Mouse (Mus musculus): Measurements from ENCODE around the gene Dcp1a. TPM values are rescaled to one million over a fixed set of nuclear protein-coding genes. Genes with fewer than 3 reads are reported as not detected.
"Not testable (repeated sequence)": the region's sequence is repeated elsewhere in the genome, so short reads cannot be mapped to it uniquely, and the experiment has no call there.

Dcp1a gene
- polyA plus RNA-seq, 1 experiment = 22.5 TPM

DNA sequence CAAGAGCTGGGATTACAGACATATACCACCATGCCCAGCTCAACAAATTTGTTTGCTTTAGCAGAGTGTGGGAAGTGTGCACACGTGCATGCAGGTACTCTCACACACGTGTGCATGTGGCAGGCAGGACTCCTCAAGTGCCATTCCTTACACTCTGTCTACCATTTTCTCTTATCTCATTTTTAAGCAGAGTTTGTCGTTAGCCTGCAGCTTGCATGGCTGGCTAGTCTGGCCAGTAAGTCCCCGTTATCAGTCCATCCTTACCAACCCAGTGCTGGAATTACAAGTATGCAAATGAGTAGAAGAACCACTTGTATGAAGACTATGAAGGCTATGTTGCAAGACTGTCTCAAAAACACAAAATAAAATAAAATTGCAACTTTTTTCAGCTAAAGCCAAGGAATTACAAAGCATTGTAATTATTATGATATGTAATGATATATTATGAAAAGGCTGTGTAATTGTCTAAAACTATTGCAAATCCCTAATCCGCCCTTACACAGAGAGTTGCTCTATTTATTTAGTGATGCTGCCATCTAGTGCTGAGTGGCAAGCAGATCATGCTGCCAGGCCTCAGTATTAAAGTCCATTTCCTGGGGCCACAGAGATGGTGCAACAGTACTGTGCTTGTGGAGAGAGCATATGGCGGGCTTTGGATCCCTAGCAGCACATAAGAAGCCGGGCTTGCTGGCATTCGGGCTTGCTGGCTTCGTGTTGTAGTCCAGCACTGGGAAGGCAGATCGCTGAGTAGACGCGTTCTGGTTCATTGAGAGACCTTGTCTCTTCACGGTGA lies 36.8 kb downstream of the Dcp1a start:
- WGBS = 82% methylated on average over 13 of the region's 13 CpGs
- no peak for DNase-seq (ENCODE audit: low read depth, low spot score)

DNA sequence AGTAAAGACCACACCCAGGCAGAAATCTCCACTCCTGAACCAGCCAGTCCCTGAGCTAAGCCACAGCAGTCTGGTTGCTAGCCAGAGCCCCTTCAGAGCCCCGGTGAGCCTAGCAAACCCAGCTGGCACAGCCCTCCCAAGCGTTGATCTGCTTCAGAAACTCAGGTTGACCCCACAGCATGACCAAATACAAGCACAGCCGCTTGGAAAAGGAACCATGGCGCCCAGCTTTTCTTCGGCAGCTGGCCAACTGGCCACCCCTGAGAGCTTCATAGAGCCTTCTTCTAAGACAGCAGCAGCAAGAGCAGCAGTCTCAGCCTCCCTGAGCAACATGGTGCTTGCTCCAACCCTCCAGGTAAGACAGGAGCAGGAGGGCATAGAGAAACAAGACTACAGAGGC lies 40.0 kb downstream of the Dcp1a start:
- no peak for DNase-seq (ENCODE audit: low read depth, low spot score)
- 91% methylated on average over 5 of the region's 5 CpGs for WGBS

DNA sequence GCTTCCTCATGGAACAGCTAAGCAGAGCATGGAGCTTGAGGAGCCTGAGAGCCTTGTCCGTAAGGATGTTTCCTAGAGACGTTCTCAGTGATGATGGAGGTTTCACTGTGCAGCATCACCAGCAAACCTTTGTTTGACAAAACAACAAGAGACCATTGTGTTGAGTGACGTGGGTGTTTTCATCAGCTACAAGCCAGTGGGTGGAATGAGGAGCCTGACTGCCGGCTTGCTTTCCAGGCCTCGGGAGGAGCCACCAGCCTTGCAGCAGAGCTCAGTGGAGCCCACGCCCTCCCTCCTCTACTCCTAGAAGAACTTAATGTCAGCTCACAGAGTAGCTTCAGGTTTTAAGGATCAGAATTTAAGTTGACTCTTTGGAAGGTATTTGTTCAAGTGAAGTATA lies 44.0 kb downstream of the Dcp1a start:
- WGBS = 80% methylated on average over 6 of the region's 6 CpGs
- no peak for DNase-seq (ENCODE audit: low read depth, low spot score)

DNA sequence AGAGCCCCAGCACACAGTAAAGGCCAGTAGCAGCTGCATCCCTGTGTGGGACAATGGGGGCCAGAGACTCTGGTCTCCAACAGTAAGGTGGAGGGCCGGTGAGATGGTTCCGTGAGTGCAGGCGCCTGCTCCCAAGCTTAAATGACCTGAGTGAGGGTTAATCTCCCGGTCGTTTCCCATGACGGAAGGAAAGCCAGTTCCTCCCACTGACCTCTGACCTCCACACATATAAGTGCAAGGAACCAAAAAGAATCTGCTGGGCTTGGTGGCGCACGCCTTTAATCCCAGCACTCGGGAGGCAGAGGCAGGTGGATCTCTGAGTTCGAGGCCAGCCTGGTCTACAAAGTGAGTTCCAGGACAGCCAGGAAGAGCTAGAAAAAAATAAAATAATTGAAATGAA lies 49.1 kb downstream of the Dcp1a start:
- 88% methylated on average over 10 of the region's 10 CpGs for WGBS
- DNase-seq (ENCODE audit: low read depth, low spot score) = no peak

DNA sequence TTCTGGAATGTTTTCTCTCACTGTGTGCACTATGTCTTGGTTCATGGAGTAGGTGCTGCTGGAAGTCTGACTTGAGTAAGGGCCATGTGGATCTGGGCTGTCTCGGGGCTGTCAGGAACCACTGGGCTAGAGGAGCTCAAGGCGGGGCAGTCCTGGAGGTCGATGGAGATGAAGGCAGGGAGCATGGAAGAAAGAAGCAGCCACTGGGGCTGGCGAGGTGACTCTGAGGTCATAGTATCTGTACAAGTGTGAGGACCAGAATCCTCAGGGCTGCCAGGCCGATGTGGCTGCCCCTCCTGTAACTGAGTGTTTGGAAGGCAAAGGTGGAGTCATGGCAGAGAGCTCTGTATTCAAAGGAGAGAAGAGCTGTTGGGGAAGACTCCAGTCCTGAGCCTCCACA lies 49.6 kb downstream of the Dcp1a start:
- DNase-seq (ENCODE audit: low read depth, low spot score) = no peak
- WGBS = 84% methylated on average over 5 of the region's 5 CpGs

DNA sequence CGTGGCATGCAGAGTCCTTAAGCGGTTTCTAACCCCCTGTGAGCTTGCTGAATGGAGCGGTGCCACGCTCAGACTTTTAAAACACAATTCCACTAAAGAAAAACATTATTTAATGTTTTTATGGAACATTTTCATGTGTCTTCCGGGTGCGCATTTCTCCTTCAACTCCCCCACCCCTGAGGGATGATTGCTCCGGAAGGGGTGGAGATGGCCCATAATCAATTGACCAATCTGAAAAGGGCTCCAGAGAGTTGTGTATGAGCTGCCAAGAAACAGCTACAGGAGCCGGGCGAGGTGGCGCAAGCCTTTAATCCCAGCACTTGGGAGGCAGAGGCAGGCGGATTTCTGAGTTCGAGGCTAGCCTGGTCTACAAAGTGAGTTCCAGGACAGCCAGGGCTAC lies 50.1 kb downstream of the Dcp1a start:
- WGBS = 94% methylated on average over 12 of the region's 12 CpGs
- DNase-seq (ENCODE audit: low read depth, low spot score) = no peak

DNA sequence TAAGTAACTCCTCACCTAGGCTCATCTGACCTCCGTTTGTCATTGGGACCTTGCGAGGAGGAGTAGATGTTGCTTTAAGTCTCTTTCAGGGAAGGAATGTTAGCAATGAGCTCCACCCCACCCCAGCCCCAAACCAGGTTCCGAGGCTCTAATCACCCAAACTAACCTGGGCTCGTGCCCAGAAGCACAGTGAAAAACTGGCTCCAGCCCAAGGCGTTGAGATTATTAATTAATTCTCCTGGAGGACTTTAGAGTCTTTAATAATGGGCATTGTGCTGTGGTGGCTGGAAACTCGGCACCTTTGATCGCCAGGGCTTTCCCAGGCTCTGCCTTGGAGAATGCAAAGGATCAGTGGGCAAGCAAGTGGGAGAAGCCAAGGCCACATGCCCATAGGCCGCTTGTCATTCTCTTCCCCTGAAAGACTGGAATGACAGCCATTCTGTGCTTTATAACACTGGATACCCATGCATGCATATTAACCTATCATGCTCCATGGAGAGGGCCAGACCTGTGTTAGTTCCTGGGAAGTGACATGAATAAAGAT lies 51.5 kb downstream of the Dcp1a start:
- WGBS = 55% methylated on average over 8 of the region's 8 CpGs
- no peak for DNase-seq (ENCODE audit: low read depth, low spot score)

DNA sequence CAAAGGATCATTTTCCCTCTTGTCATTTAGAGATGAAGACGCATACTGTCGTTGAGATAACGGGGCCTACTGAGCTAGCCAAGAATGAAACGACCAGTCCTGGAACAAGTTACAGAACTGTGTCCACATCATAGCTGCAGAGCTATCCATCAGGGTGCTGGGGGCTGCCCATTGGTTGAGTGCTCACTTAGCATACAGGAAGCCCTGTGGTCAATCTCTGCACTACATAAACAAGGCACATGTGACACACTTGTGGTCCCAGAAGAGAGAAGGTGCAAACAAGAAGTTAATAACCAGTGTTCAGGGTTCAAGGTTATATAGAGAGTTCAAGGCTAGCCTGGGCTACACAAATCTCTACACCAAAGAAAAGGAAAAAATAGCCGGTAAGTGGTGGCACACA lies 52.1 kb downstream of the Dcp1a start:
- no peak for DNase-seq (ENCODE audit: low read depth, low spot score)
- WGBS = 80% methylated on average over 5 of the region's 5 CpGs

DNA sequence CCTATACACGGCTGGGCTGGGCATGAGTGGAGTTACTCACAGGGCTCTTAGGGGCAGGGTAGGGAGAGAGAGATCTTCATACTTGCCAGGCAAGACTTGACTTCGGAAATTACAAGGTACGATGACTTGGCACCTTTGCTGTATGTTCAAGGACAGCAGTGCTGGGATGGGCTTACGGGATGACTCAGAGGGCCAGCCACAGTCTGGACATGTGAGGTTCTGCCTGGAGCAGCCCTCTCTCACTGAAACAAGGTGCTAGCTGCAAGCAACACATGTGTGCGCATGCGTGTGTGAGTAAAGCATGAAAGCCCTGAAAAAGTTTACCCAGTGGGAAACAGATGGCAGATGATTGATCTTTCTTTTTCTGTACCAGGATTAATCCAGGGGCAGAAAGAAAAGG lies 52.6 kb downstream of the Dcp1a start:
- DNase-seq (ENCODE audit: low read depth, low spot score) = no peak
- WGBS = 64% methylated on average over 6 of the region's 6 CpGs

DNA sequence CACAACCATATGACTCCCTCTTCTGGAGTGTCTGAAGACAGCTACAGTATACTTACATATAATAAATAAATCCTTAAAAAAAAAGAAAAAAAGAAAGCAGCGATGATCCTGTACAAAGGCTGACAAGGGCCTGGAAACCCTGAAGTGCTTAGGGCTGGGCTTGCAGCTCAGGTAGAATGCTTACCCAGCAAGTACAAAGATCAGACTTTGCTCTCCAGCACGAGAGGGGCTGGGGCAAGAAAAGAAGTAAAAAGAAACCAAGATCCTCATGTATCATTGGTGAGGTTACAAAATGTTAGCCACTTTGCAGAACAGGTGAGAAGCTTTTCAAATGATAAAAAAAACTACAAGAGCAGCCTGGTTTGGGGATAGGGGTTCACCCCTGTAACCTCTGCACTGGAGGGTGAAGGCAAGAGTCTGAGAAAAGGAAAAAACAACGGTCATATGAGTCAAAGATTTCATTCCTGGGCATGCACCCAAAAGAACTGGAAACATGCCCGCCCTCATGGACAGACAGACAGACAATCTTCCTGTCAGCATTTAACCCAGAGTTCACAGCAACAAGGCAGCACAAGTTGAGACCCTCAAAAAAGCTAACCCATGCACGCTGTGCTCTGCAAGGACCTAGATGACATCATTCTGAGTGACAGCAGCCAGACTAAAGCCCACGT lies 54.6 kb downstream of the Dcp1a start:
- no peak for DNase-seq (ENCODE audit: low read depth, low spot score)
- 49% methylated on average over 6 of the region's 6 CpGs for WGBS

DNA sequence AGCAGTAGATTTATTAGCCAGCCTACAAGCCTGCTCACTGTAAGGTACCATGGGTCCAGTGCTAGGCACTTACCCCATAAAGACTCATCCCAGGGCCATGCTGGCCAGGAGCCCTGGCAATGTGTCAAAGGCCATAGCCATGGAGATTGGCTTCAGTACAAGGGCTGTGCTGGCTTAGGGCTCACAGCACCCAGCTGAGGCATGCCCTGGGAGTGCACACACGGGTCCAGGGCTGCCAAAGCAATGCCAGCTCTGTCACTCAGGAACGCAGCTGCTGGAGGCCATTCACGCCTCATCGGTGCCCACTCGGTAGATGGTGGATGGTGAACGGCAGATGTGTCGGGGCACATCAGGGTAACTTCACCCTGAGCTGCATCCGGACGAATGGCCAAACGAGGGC lies 62.2 kb downstream of the Dcp1a start:
- DNase-seq (ENCODE audit: low read depth, low spot score) = no peak
- WGBS = 73% methylated on average over 10 of the region's 10 CpGs

DNA sequence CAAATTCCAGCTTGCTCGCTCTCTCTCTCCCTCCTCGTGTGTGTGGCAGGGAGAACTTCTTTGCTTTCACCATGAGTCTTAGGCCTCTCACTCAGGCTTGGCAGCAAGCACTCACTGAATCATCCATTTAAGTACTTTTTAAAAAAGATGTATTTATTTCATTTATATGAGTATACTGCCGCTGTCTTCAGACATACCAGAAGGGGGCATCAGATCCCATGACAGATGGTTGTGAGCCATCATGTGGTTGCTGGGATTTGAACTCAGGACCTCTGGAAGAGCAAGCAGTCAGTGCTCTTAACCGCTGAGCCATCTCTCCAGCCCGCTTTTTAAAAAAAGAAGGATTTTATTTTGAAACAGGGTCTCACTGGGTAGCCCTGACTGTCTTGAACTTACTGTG lies 64.0 kb downstream of the Dcp1a start:
- DNase-seq (ENCODE audit: low read depth, low spot score) = not testable (repeated sequence)
- 91% methylated on average over 5 of the region's 5 CpGs for WGBS

DNA sequence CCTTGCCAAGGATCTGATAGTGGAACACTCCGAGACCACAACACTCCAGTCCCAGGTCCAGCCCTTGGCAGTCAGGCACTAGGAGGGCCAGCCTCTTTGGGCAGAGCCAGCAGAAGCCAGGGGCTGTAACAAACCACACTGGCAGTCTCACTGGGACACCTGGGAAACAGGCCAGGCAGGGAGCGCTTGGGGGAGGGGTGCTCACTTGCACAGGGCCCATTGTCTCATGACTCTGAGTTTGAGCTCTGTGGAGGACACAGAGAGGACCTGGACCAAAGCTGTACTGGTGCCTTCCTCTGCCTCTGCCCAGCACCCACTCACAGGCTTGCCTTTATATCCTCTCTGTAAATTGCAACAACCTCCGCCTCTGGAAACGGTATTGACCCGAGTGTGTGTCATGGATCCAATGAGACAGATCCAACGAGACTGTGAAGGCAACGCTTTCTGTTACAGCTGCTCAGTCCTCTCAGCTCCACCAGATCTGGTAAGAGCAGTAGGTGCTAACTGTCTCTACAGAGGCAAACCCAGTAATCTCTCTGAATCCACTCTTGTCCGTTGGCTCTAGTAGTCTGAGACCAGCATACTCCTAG lies 68.9 kb downstream of the Dcp1a start, which contains the start of gene Tkt:
Gene Tkt, plus strand, starts transcription at position 229 of the 590 bp plus-strand sequence.
- peak; percentile 38 for DNase-seq (ENCODE audit: low read depth, low spot score)
- WGBS = 13% methylated on average over 8 of the region's 8 CpGs

DNA sequence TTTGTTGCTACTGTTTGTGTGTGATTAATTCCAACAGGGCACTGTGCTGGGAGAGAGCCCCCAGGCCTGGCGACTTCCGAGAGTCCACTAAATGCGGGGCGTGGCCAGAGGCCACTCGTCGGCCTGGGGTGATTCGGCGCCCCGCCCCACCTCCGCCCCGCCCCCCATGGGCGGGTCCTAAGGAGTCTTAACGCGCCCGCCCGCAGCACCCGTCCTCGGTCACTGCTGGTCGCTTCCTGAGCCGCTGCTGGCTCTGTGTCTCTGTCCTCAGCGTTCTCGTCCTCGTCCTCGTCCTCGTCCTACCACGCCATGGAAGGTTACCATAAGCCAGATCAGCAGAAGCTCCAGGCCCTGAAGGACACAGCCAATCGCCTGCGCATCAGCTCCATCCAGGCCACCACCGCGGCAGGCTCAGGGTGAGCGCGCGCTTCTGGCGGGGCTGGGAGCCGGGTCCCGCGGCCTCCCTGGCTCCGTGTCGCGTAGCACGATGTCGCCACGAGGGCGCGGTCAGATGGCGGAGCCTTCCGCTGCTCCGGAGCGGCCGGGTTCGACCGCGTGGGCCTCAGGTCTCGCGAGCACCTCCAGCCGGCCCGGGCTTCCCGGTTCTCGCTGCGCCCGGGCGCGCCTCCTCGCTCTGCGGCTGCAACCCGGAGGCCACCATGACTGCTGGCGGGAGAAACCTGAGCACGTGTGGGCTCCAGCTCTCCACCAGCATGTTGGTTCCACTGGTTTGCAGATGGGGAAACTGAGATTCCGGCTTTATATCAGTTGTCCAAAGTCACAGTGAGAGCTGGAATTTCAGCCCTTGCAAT lies 69.8 kb downstream of the Dcp1a start:
- DNase-seq (ENCODE audit: low read depth, low spot score) = peak; percentile 82
- under 1% methylated on average over 65 of the region's 69 CpGs for WGBS

DNA sequence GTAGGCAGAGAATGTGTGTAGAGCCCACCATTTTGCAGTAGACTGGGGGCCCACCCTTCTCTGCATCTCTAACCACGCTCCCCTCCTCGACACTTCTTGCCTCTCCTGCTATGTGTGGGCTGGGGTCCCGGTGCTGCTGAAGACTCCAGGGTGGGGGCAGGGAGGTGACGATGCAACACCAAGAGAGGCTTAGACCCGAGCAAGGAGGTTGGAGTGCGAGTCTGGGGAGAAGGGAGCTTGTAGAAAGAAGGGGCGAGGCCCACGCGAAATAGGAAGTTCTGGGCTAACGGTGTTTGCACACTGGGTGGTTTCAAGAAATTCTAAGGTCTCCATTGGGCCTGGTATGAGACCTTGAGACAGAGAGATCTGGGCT lies 70.4 kb downstream of the Dcp1a start:
- 2% methylated on average over 10 of the region's 10 CpGs for WGBS
- DNase-seq (ENCODE audit: low read depth, low spot score) = no peak

DNA sequence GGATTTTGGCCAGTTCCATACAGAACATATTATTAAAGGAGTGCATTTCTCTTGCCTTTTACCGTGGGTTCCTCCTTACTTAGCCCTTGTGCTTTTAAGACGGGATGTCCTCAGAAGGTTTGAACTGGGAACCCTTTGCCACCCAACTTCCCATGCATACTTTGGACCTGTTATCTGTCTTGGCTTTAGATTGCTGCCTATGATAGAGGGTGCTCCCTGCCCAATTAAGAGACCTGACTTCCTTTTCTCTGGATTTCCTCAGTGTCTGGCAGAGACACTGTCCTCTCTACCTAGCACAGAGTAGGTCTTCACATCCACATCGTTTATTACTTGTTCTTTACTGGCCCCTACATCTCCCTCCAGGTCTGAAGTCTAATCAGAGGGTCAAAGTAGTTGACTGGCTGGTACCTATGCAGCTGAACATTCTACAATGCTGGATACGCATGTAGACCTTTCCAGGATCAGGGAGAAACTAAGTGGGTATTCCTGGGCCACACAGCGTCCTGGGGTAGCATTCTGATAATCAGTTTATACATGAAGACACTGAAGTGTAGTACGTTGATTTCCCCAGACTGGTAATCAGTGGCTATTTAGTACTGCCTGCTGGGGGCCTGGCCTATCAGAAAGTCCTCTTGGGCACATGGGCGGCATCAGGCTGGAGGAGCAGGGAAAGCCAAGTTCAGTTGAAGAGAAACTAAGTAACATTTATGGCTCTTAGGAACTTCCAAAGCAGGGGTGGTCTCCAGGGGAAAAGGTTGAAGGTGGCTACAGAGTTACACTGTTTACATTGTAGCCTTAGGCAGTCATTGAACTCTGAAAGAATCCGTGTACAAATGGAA lies 71.1 kb downstream of the Dcp1a start:
- WGBS = 19% methylated on average over 8 of the region's 8 CpGs

DNA sequence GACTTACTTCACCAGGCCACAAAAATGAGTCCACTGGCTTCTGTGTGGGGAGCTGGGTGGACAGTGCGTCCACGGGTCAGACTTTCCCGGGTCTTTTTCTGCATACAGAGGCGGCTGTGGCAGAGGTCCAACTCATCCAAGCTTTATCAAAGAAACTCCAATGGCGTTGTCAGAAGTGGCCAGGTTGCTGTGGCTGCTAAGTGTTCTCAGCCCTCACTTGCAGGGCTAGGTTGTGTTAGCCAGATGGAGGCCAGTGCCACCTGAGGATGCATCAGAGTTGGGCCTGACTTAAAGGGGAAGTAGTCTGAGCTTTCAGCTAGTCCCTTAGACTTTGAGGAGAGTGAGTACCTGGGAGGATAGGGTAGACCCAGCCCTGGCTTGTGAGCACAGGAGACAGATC lies 72.2 kb downstream of the Dcp1a start:
- 27% methylated on average over 5 of the region's 5 CpGs for WGBS
- DNase-seq (ENCODE audit: low read depth, low spot score) = no peak

More for the DNA sequence above, 71.1 kb downstream of the Dcp1a start:
- DNase-seq (ENCODE audit: low read depth, low spot score) = no peak

DNA sequence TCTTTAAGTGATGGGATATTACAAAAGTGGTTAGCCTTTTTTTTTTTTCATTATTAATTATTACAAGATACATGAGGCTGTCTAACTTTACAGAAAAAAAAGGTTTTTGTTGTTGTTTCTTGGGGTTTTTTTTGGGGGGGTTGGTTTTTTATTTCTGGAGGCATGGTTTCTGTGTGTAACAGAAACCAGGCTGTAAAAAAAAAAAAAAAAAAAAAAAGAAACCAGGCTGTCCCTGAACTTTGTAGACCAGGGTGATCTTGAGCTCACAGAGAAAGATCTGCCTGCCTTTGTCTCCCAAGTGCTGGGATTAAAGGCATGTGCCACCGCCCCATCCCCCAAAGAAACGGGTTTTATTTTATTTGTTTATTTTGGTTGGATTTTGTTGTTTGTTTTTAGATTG lies 72.6 kb downstream of the Dcp1a start:
- WGBS = 86% methylated on average over 2 of the region's 2 CpGs
- DNase-seq (ENCODE audit: low read depth, low spot score) = no peak

DNA sequence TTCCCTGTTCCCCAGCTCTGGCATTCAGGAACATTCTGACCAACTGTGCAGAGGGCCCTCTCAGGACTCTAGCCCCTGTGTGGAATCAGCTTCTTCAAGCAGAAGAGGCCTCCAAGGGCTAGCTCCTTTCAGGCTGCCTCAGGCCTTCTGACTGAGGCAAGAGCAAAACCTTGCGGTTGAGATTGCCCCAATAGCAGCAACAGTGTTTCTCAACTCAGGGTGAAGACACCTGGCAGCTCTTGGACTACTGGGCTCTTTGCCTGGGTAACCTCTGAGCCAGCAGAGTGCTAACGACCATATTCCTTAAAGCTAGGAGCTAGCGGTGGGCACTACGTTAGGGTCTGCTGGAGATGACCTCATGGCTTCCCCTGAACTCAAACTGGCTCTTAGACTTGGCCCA lies 73.8 kb downstream of the Dcp1a start:
- no peak for DNase-seq (ENCODE audit: low read depth, low spot score)
- WGBS = 71% methylated on average over 4 of the region's 4 CpGs
